Mouse (Mus musculus) liver, embryonic 14.5 days (tissue): ENCODE data around the gene Cdc42ep4.

Experiments
- CTCF ChIP-seq: IDR thresholded peaks from 2 replicates; pipeline ENCODE4 v1.5.1; 2016; ENCODE audit warnings: antibody characterized with exemption, low read depth, control low read depth
- EP300 ChIP-seq: IDR thresholded peaks from 2 replicates; pipeline ENCODE4 v1.6.1; 2016; ENCODE audit warnings: antibody characterized with exemption, low read depth

GRCm38 (mm10) chr11:113798011-113798410 lies 46.3 kb upstream of the Cdc42ep4 start:
- TF ChIP-seq CTCF, result no peak
- no peak for TF ChIP-seq EP300
